Mouse (Mus musculus): ENCODE data around the gene Hacl1.

DNA sequence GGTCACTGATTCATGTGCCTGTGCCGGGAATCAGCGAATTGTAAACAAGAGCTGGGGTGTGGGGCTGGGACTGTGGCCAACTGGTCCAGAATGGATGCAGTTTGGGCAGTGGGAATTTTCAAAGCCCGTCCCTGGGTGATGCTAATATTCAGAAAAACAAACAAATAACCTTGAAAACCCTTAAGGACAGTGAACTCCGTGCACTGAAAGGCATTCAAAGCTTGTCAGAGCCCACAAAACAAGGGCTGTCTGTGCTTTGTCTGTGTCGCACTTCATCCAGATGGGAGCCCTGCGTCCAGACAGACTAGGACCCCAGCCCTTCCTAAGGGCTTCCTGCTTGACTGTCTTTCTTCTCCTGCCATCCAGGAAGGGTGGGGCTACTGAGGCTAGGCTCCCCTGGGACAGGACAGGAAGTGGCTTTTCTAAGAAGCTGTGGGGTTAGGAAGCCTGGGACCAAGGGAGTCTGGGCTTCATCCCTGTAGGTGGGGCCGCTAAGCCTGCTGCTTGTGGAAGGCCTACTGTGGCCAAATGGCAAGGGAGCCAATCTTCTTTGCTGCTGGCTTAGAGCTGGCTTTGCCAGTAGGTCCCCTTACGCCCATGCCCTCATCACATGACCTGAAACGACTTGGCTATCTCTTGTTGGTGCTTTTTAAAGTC is 21.6 kb upstream of the Hacl1 start:
- TF ChIP-seq POLR2A (IDR thresholded peaks at IDR 0.05; ENCODE audit: insufficient read length, low read depth) = peak; percentile 63
- TF ChIP-seq MAX (IDR thresholded peaks at IDR 0.05; ENCODE audit: low read depth) = peak; percentile 41
- no peak for TF ChIP-seq MYOG (IDR thresholded peaks at IDR 0.05; ENCODE audit: control insufficient read depth in 1 of 3, insufficient read depth in 1 of 3, insufficient read length in 2 of 3, low read depth in 2 of 3)
- TF ChIP-seq TCF12 (IDR thresholded peaks at IDR 0.05; ENCODE audit: insufficient read depth, poor library complexity, severe bottlenecking) = peak; percentile 3
- peak in 1 of 3 experiments; percentile 20 for TF ChIP-seq MYOD1 (IDR thresholded peaks at IDR 0.05; ENCODE audit: control insufficient read depth in 1 of 3, insufficient read length in 2 of 3, low read depth in 2 of 3)

All from myocyte (in vitro differentiated cells).